In genomic region chr9:92597776-92598175, GRCm38 (mm10) we compare ENCODE assay signal across 11 mouse cellular contexts. TPM values are rescaled to one million over a fixed set of nuclear protein-coding genes. Genes with fewer than 3 reads are reported as not detected.
DNase-seq lines count a peak whose midpoint lies in the region; ATAC-seq lines count a peak whose summit lies in the region.
"Had no signal": no experiment of that assay in that cellular context is flagged by ENCODE, and none has a peak within 500 bp of the region (broad histone marks: within the 10 kb centered on the region; RNA-seq: fewer than 3 reads in every experiment).

No protein-coding gene starts in this region.

- H3K27ac ChIP-seq in brown adipose tissue, adult 24 weeks (replicated peaks; ENCODE audit: low read depth, low read length) = peak overlapping the region; percentile 58; the same call in 1 of the 2 replicates
- H3K27ac ChIP-seq in intestine, embryonic 16.5 days (ENCODE audit: low read length) = no peak overlapping the region
- H3K27ac ChIP-seq: embryonic facial prominence, embryonic 13.5 days; hindbrain, embryonic 12.5 days; neural tube, embryonic 15.5 days had no signal

- WGBS in intestine, embryonic 16.5 days = 46% methylated on average over 11 of the region's 11 CpGs

- no peaks in the 10 kb centered on the region for H3K4me1 ChIP-seq in brown adipose tissue, adult 24 weeks (ENCODE audit: control insufficient read depth, insufficient read depth, insufficient read length, low read length)
- no peaks in the 10 kb centered on the region for H3K4me1 ChIP-seq in intestine, embryonic 16.5 days (ENCODE audit: control insufficient read depth, insufficient read depth, low read length)
- H3K4me1 ChIP-seq: embryonic facial prominence, embryonic 13.5 days; hindbrain, embryonic 12.5 days; neural tube, embryonic 15.5 days had no signal

- H3K9me3 ChIP-seq in intestine, embryonic 16.5 days (ENCODE audit: control insufficient read depth, low read length) = no peaks in the 10 kb centered on the region
- H3K9me3 ChIP-seq: embryonic facial prominence, embryonic 13.5 days; hindbrain, embryonic 12.5 days; neural tube, embryonic 15.5 days had no signal

- H3K27me3 ChIP-seq in intestine, embryonic 16.5 days (replicated peaks; ENCODE audit: control insufficient read depth, insufficient read depth, low read length) = no peaks in the 10 kb centered on the region
- H3K27me3 ChIP-seq: embryonic facial prominence, embryonic 13.5 days; hindbrain, embryonic 12.5 days; neural tube, embryonic 15.5 days had no signal

- 0 out of 2 replicates have a peak, but pooled peaks cover 4% of the 10 kb centered on the region for H3K36me3 ChIP-seq in intestine, embryonic 16.5 days (ENCODE audit: control insufficient read depth, insufficient read depth, low read length)

- H3K9ac ChIP-seq in intestine, embryonic 16.5 days (ENCODE audit: low read depth, low read length) = no peak overlapping the region
- H3K9ac ChIP-seq: embryonic facial prominence, embryonic 13.5 days; hindbrain, embryonic 12.5 days; neural tube, embryonic 15.5 days had no signal

- no peak overlapping the region for H3K4me2 ChIP-seq in intestine, embryonic 16.5 days (ENCODE audit: low read depth, low read length)
- H3K4me2 ChIP-seq: embryonic facial prominence, embryonic 13.5 days; hindbrain, embryonic 12.5 days; neural tube, embryonic 15.5 days had no signal

- peak; percentile 42; the same call in 1 of the 2 replicates for ATAC-seq in intestine, embryonic 16.5 days
- no peak for ATAC-seq in erythroblast, adult 5-6 weeks (replicated peaks; ENCODE audit: low FRiP score, poor library complexity, severe bottlenecking)

- H3K4me3 ChIP-seq in brown adipose tissue, adult 24 weeks (ENCODE audit: insufficient read depth, low read depth, low read length) = peak overlapping the region; percentile 31; the same call in 1 of the 2 replicates
- no peak overlapping the region for H3K4me3 ChIP-seq in intestine, embryonic 16.5 days (ENCODE audit: low read length)
- H3K4me3 ChIP-seq: embryonic facial prominence, embryonic 13.5 days; hindbrain, embryonic 12.5 days; neural tube, embryonic 15.5 days had no signal

- DNase-seq in layer of hippocampus, adult 9-11 months = peak; percentile 27
- no peak for DNase-seq in layer of hippocampus, postnatal 14 days (ENCODE audit: low spot score in 2 of 2)
- DNase-seq in lung, postnatal 25 days (ENCODE audit: low spot score) = peak; percentile 29
- DNase-seq in thymus, postnatal 0 days (ENCODE audit: low spot score) = no peak
- DNase-seq: gastrocnemius, postnatal 10 days had no signal

RNA-seq across cellular contexts. Expression of gene Plod2, which starts 55.8 kb away (rescaled TPM):
- 10 to 100 TPM; 10.1 to 11.7 TPM for total RNA-seq in layer of hippocampus, postnatal 14 days (2021)
- 1.3 and 1.9 TPM in 2 replicates for polyA plus RNA-seq in brown adipose tissue, adult 24 weeks (2012; ENCODE audit: insufficient read depth, insufficient read length, missing spikeins)
- polyA plus RNA-seq in intestine, embryonic 16.5 days (2015; fragmentation: Nextera tagmentation; extraction: Ambion mirVana) = 42.0 and 42.2 TPM in 2 replicates
- total RNA-seq in erythroblast, adult 5-6 weeks (2015; ENCODE audit: low replicate concordance) = not detected in 2 replicates
- not detected in 2 replicates for total RNA-seq in erythroblast, adult 5-6 weeks (2017; ENCODE audit: low replicate concordance)
- polyA plus RNA-seq in thymus, postnatal 0 days (2015; fragmentation: Nextera tagmentation; extraction: Ambion mirVana) = 8.4 and 8.5 TPM in 2 replicates

Comparison
In these comparisons a context has a peak if more than half of its experiments do, and no peak if none do; other contexts are left out.
1. DNase-seq: peak in layer of hippocampus, adult 9-11 months (single experiment) and lung, postnatal 25 days (single experiment); none in layer of hippocampus, postnatal 14 days (0 of 2) and thymus, postnatal 0 days (single experiment).